Mouse (Mus musculus): ENCODE data around the gene Tmem132b. TPM values are rescaled to one million over a fixed set of nuclear protein-coding genes. Genes with fewer than 3 reads are reported as not detected.

Tmem132b gene
- polyA plus RNA-seq, 1 experiment from 2014 or later = not detected

DNA sequence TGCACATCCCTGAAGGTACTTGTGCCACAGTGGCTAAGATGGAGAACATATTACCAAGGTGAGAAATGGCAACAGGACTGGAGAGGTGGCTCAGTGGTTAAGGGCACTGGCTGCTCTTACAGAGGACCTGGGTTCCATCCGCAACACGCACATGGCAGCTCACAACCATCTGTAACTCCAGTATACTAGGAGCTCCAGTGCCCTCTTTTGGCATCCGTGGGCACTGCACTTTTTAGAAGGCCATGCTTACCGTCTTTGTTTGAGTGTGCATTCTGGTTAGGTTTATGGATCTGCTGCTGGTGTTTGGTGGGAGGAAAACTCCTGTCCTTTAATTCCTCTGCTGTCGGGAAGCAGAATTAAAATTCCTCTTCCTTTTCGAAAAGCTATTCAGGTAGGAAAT is 116.7 kb downstream of the Tmem132b start:
- Histone ChIP-seq H3K9ac (replicated peaks; ENCODE audit: low read depth) (no peak overlapping the region), H3K4me1 (ENCODE audit: insufficient read depth, low read depth, low read length) (no peaks in the 10 kb centered on the region), H3K4me2 (replicated peaks; ENCODE audit: low read depth, low read length) (no peak overlapping the region), H3K27me3 (replicated peaks; ENCODE audit: insufficient read depth, low read length) (no peaks in the 10 kb centered on the region), H3K9me3 (ENCODE audit: low read length) (no peaks in the 10 kb centered on the region), H3K27ac (ENCODE audit: low read length) (no peak overlapping the region), H3K4me3 (ENCODE audit: low read depth, low read length) (no peak overlapping the region), H3K36me3 (ENCODE audit: insufficient read depth, low read length) (no peaks in the 10 kb centered on the region)
- WGBS = 75% methylated on average over 6 of the region's 6 CpGs
- TF ChIP-seq CTCF (IDR thresholded peaks at IDR 0.05) = no peak
- TF ChIP-seq EP300 (IDR thresholded peaks at IDR 0.05) = no peak
- no peak for DNase-seq (ENCODE audit: low spot score)
- no peak for ATAC-seq

DNA sequence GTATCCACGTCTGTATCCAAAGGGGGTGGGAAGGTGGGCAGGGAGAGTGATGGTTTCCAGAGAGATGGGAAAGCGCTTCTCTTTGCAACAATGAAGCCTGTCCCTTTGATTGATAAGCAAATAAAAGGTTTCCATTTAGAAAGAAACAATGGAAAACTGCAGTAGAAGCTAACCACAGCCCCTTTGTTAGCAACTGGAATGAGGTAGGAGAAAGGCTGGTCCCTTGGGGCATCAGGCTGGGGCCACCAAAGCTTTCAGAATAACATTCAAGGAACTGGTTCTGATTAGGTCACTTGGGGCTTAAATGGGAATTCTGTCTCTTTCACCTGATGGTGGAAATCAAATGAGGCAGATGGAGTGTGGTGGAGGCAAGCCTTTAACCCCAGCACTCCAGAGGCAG is 118.4 kb downstream of the Tmem132b start:
- no peaks in the 10 kb centered on the region for H3K36me3 ChIP-seq (ENCODE audit: insufficient read depth, low read length)
- no peak overlapping the region for H3K27ac ChIP-seq (ENCODE audit: low read length)
- H3K9me3 ChIP-seq (ENCODE audit: low read length) = no peaks in the 10 kb centered on the region
- WGBS = 43% methylated on average over 2 of the region's 2 CpGs
- H3K4me3 ChIP-seq (ENCODE audit: low read depth, low read length) = no peak overlapping the region
- no peak overlapping the region for H3K9ac ChIP-seq (replicated peaks; ENCODE audit: low read depth)
- TF ChIP-seq CTCF (IDR thresholded peaks at IDR 0.05) (no peak), EP300 (IDR thresholded peaks at IDR 0.05) (no peak)
- no peak overlapping the region for H3K4me2 ChIP-seq (replicated peaks; ENCODE audit: low read depth, low read length)
- no peaks in the 10 kb centered on the region for H3K27me3 ChIP-seq (replicated peaks; ENCODE audit: insufficient read depth, low read length)
- no peak for ATAC-seq
- H3K4me1 ChIP-seq (ENCODE audit: insufficient read depth, low read depth, low read length) = no peaks in the 10 kb centered on the region
- DNase-seq (ENCODE audit: low spot score) = no peak

DNA sequence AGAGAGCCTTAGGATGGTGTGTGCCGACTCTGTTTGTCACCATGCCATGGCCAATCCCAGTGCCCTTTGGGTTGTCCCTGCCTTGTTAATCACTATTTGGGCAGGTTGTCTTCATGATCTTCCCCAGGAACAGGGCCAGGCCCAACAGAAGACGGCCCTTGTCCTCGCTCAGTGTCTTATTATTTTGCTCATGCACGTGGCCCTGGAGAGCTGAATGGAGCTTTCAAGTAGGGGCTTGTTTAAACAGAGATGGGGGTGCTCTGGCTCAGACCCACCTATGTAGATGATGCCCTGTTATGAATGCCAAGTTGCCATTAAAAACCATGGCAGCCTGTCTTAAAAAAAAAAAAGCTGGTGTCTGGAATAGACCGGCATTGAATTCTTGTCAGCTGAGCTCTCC is 126.5 kb downstream of the Tmem132b start:
- Histone ChIP-seq H3K4me1 (ENCODE audit: insufficient read depth, low read depth, low read length) (no peaks in the 10 kb centered on the region), H3K36me3 (ENCODE audit: insufficient read depth, low read length) (no peaks in the 10 kb centered on the region), H3K9ac (replicated peaks; ENCODE audit: low read depth) (no peak overlapping the region), H3K4me3 (ENCODE audit: low read depth, low read length) (no peak overlapping the region), H3K9me3 (ENCODE audit: low read length) (no peaks in the 10 kb centered on the region), H3K27ac (ENCODE audit: low read length) (no peak overlapping the region), H3K4me2 (replicated peaks; ENCODE audit: low read depth, low read length) (no peak overlapping the region), H3K27me3 (replicated peaks; ENCODE audit: insufficient read depth, low read length) (no peaks in the 10 kb centered on the region)
- no peak for ATAC-seq
- WGBS = 67% methylated on average over 5 of the region's 5 CpGs
- DNase-seq (ENCODE audit: low spot score) = no peak
- TF ChIP-seq CTCF (IDR thresholded peaks at IDR 0.05) (no peak), EP300 (IDR thresholded peaks at IDR 0.05) (no peak)

DNA sequence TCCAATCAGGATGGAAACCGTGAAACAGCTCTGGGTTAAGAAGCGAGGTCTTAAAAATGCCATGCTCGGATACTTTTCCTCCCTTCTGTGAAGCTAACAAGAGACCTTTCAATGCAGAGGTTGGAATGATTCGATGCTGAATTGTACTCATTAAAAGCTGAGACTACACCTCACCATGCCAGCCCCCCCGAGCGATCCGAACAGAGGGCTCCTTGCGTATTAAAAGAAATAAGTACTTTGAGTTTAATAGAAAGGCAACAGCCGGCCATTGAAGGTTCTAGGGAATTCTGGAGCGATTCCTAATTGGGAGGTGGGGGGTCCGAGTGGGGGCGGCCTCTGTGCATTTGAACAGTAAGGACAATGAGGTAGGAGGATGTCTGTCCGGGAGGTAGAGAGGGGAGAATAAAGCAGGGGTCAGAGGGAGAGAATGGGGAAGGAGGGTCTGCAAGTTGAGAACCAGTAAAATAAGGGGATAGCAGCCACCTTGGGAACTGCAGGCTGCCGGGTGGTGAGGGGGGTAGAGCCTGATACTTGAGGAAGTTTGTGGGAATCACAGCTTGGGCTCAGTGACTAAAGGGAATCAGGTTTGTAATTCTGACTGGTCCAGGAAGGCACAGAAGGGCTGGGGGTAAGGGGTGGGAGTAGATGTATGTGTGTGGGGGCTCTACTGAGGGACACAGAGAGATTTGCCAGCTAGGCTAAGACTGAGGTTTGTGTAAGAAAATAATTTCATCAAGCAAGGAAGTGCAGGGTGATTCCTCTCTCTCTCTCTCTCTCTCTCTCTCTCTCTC is 127.6 kb downstream of the Tmem132b start:
- TF ChIP-seq EP300 (IDR thresholded peaks at IDR 0.05) = no peak
- TF ChIP-seq CTCF (IDR thresholded peaks at IDR 0.05) = no peak
- ATAC-seq (no peak), DNase-seq (ENCODE audit: low spot score) (no peak)
- Histone ChIP-seq H3K36me3 (ENCODE audit: insufficient read depth, low read length) (no peaks in the 10 kb centered on the region), H3K4me3 (ENCODE audit: low read depth, low read length) (no peak overlapping the region), H3K4me2 (replicated peaks; ENCODE audit: low read depth, low read length) (no peak overlapping the region), H3K9ac (replicated peaks; ENCODE audit: low read depth) (no peak overlapping the region), H3K9me3 (ENCODE audit: low read length) (no peaks in the 10 kb centered on the region), H3K27ac (ENCODE audit: low read length) (no peak overlapping the region), H3K4me1 (ENCODE audit: insufficient read depth, low read depth, low read length) (no peaks in the 10 kb centered on the region), H3K27me3 (replicated peaks; ENCODE audit: insufficient read depth, low read length) (no peaks in the 10 kb centered on the region)
- 69% methylated on average over 14 of the region's 14 CpGs for WGBS

DNA sequence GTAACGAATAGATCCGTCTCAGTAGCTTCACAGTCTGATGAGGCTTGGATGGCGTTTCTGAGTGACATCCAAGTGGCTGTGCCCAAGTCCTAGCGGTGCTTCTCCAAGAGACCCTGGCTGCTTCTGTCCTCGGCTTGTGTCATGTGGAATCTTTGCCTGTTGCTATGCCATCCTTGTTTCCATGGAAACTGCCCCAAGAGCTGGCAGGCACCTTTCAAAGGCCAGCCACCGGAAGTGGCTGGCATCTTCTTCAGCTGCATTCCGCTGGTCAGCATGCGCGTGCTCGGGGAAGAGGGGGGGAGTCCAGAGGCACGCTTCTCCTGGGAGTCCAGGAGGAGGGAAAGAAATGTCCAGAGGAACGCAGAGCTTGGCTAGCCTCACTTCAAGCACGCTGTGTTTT is 144.0 kb downstream of the Tmem132b start:
- Histone ChIP-seq H3K9me3 (ENCODE audit: low read length) (no peaks in the 10 kb centered on the region), H3K27me3 (replicated peaks; ENCODE audit: insufficient read depth, low read length) (no peaks in the 10 kb centered on the region), H3K27ac (ENCODE audit: low read length) (no peak overlapping the region), H3K9ac (replicated peaks; ENCODE audit: low read depth) (no peak overlapping the region), H3K4me2 (replicated peaks; ENCODE audit: low read depth, low read length) (no peak overlapping the region), H3K36me3 (ENCODE audit: insufficient read depth, low read length) (no peaks in the 10 kb centered on the region), H3K4me3 (ENCODE audit: low read depth, low read length) (no peak overlapping the region), H3K4me1 (ENCODE audit: insufficient read depth, low read depth, low read length) (no peaks in the 10 kb centered on the region)
- no peak for TF ChIP-seq EP300 (IDR thresholded peaks at IDR 0.05)
- TF ChIP-seq CTCF (IDR thresholded peaks at IDR 0.05) = no peak
- DNase-seq (ENCODE audit: low spot score) (no peak), ATAC-seq (no peak)
- 46% methylated on average over 13 of the region's 13 CpGs for WGBS

DNA sequence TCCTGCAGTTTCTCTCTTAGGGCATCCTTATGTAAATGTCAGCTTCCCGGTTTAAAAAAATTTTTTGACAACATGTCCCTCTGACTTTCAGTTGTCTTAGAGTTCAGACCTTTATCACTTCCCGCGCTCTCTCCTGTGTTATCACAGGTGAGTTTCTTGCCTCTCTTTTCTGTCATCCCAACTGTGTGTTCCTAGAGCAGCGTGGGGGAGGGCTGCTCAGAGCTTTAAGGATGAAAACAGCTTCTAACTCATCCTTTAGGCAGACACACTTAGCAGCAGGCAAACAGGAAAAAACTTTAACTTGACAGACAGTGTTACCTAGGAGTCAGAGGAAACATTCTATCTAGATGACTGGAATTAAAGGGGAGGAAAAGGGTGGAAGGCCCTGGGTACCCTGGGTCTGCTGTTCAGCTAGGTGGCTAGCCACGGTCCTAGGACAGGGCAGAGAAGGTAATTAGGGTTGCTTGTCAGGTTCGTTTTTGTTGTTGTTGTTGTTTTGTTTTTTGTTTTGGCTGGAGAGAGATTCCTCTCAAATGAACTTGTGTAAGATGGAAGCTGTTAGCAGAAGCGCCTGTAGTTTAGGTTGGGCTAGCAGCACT is 144.6 kb downstream of the Tmem132b start:
- H3K9ac ChIP-seq (replicated peaks; ENCODE audit: low read depth) = no peak overlapping the region
- DNase-seq (ENCODE audit: low spot score) = no peak

More for the DNA sequence above, 144.6 kb downstream of the Tmem132b start:
- Histone ChIP-seq H3K9me3 (ENCODE audit: low read length) (no peaks in the 10 kb centered on the region), H3K27me3 (replicated peaks; ENCODE audit: insufficient read depth, low read length) (no peaks in the 10 kb centered on the region), H3K4me1 (ENCODE audit: insufficient read depth, low read depth, low read length) (no peaks in the 10 kb centered on the region), H3K27ac (ENCODE audit: low read length) (no peak overlapping the region), H3K36me3 (ENCODE audit: insufficient read depth, low read length) (no peaks in the 10 kb centered on the region), H3K4me3 (ENCODE audit: low read depth, low read length) (no peak overlapping the region), H3K4me2 (replicated peaks; ENCODE audit: low read depth, low read length) (no peak overlapping the region)
- TF ChIP-seq EP300 (IDR thresholded peaks at IDR 0.05) (no peak), CTCF (IDR thresholded peaks at IDR 0.05) (no peak)
- WGBS = 55% methylated on average over 7 of the region's 7 CpGs
- ATAC-seq = no peak

Data from lung, postnatal 0 days (tissue).